Mouse (Mus musculus): Measurements from ENCODE around the gene Nr0b2. TPM values are rescaled to one million over a fixed set of nuclear protein-coding genes. Genes with fewer than 3 reads are reported as not detected.

Gene Nr0b2
- polyA plus RNA-seq, 1 experiment from 2014 or later = not detected

GRCm38 (mm10) chr4:133552029-133552428 lies 1.1 kb upstream of the Nr0b2 start:
- WGBS = 100% methylated on average over 1 of the region's 1 CpGs
- Histone ChIP-seq H3K9me3 (ENCODE audit: control insufficient read depth, low read length) (no peaks in the 10 kb centered on the region), H3K4me1 (ENCODE audit: control insufficient read depth, insufficient read depth, low read length) (no peaks in the 10 kb centered on the region), H3K27ac (replicated peaks; ENCODE audit: low read depth, low read length) (no peak overlapping the region), H3K4me3 (ENCODE audit: low read depth, low read length) (no peak overlapping the region), H3K27me3 (replicated peaks; ENCODE audit: control insufficient read depth, insufficient read depth, low read length) (no peaks in the 10 kb centered on the region), H3K36me3 (ENCODE audit: control insufficient read depth, insufficient read depth, low read length) (no peaks in the 10 kb centered on the region), H3K4me2 (ENCODE audit: low read depth, low read length) (no peak overlapping the region), H3K9ac (ENCODE audit: low read depth, low read length) (no peak overlapping the region)
- DNase-seq (ENCODE audit: low spot score) = no peak
- ATAC-seq (ENCODE audit: low read depth) = no peak

GRCm38 (mm10) chr4:133553448-133554330 lies 513 bp downstream of the Nr0b2 start:
- Histone ChIP-seq H3K4me2 (ENCODE audit: low read depth, low read length) (no peak overlapping the region), H3K9me3 (ENCODE audit: control insufficient read depth, low read length) (no peaks in the 10 kb centered on the region), H3K4me1 (ENCODE audit: control insufficient read depth, insufficient read depth, low read length) (no peaks in the 10 kb centered on the region), H3K36me3 (ENCODE audit: control insufficient read depth, insufficient read depth, low read length) (no peaks in the 10 kb centered on the region), H3K27me3 (replicated peaks; ENCODE audit: control insufficient read depth, insufficient read depth, low read length) (no peaks in the 10 kb centered on the region), H3K4me3 (ENCODE audit: low read depth, low read length) (no peak overlapping the region), H3K27ac (replicated peaks; ENCODE audit: low read depth, low read length) (no peak overlapping the region), H3K9ac (ENCODE audit: low read depth, low read length) (no peak overlapping the region)
- DNase-seq (ENCODE audit: low spot score) (no peak), ATAC-seq (ENCODE audit: low read depth) (no peak)
- 74% methylated on average over 19 of the region's 19 CpGs for WGBS

- DNase-seq (ENCODE audit: low spot score) (no peak), ATAC-seq (ENCODE audit: low read depth) (no peak)
- no peak overlapping the region for H3K9ac ChIP-seq (ENCODE audit: low read depth, low read length)
- H3K36me3 ChIP-seq (ENCODE audit: control insufficient read depth, insufficient read depth, low read length) = no peaks in the 10 kb centered on the region
- no peaks in the 10 kb centered on the region for H3K9me3 ChIP-seq (ENCODE audit: control insufficient read depth, low read length)
- no peaks in the 10 kb centered on the region for H3K4me1 ChIP-seq (ENCODE audit: control insufficient read depth, insufficient read depth, low read length)
- no peak overlapping the region for H3K4me3 ChIP-seq (ENCODE audit: low read depth, low read length)
- WGBS = 30% methylated on average over 10 of the region's 10 CpGs
- H3K27ac ChIP-seq (replicated peaks; ENCODE audit: low read depth, low read length) = no peak overlapping the region
- H3K27me3 ChIP-seq (replicated peaks; ENCODE audit: control insufficient read depth, insufficient read depth, low read length) = no peaks in the 10 kb centered on the region
- no peak overlapping the region for H3K4me2 ChIP-seq (ENCODE audit: low read depth, low read length)
These were observed 4.0 kb downstream of the Nr0b2 start for GRCm38 (mm10) chr4:133557041-133557717.

GRCm38 (mm10) chr4:133559846-133560245 lies 6.7 kb downstream of the Nr0b2 start:
- Histone ChIP-seq H3K27me3 (replicated peaks; ENCODE audit: control insufficient read depth, insufficient read depth, low read length) (no peaks in the 10 kb centered on the region), H3K9me3 (ENCODE audit: control insufficient read depth, low read length) (no peaks in the 10 kb centered on the region), H3K4me2 (ENCODE audit: low read depth, low read length) (no peak overlapping the region), H3K36me3 (ENCODE audit: control insufficient read depth, insufficient read depth, low read length) (no peaks in the 10 kb centered on the region), H3K27ac (replicated peaks; ENCODE audit: low read depth, low read length) (no peak overlapping the region), H3K9ac (ENCODE audit: low read depth, low read length) (no peak overlapping the region), H3K4me3 (ENCODE audit: low read depth, low read length) (no peak overlapping the region), H3K4me1 (ENCODE audit: control insufficient read depth, insufficient read depth, low read length) (no peaks in the 10 kb centered on the region)
- no peak for ATAC-seq (ENCODE audit: low read depth)
- 60% methylated on average over 4 of the region's 4 CpGs for WGBS
- DNase-seq (ENCODE audit: low spot score) = no peak

GRCm38 (mm10) chr4:133561622-133562021 lies 8.4 kb downstream of the Nr0b2 start:
- Histone ChIP-seq H3K27me3 (replicated peaks; ENCODE audit: control insufficient read depth, insufficient read depth, low read length) (no peaks in the 10 kb centered on the region), H3K9me3 (ENCODE audit: control insufficient read depth, low read length) (no peaks in the 10 kb centered on the region), H3K9ac (ENCODE audit: low read depth, low read length) (no peak overlapping the region), H3K27ac (replicated peaks; ENCODE audit: low read depth, low read length) (no peak overlapping the region), H3K4me3 (ENCODE audit: low read depth, low read length) (no peak overlapping the region), H3K36me3 (ENCODE audit: control insufficient read depth, insufficient read depth, low read length) (no peaks in the 10 kb centered on the region), H3K4me2 (ENCODE audit: low read depth, low read length) (no peak overlapping the region), H3K4me1 (ENCODE audit: control insufficient read depth, insufficient read depth, low read length) (no peaks in the 10 kb centered on the region)
- ATAC-seq (ENCODE audit: low read depth) (no peak), DNase-seq (ENCODE audit: low spot score) (no peak)
- WGBS = 62% methylated on average over 4 of the region's 4 CpGs

- Histone ChIP-seq H3K27me3 (replicated peaks; ENCODE audit: control insufficient read depth, insufficient read depth, low read length) (no peaks in the 10 kb centered on the region), H3K4me1 (ENCODE audit: control insufficient read depth, insufficient read depth, low read length) (no peaks in the 10 kb centered on the region), H3K4me3 (ENCODE audit: low read depth, low read length) (no peak overlapping the region), H3K9ac (ENCODE audit: low read depth, low read length) (no peak overlapping the region), H3K9me3 (ENCODE audit: control insufficient read depth, low read length) (no peaks in the 10 kb centered on the region), H3K4me2 (ENCODE audit: low read depth, low read length) (no peak overlapping the region), H3K27ac (replicated peaks; ENCODE audit: low read depth, low read length) (no peak overlapping the region), H3K36me3 (ENCODE audit: control insufficient read depth, insufficient read depth, low read length) (no peaks in the 10 kb centered on the region)
- 71% methylated on average over 11 of the region's 11 CpGs for WGBS
- DNase-seq (ENCODE audit: low spot score) = no peak
- ATAC-seq (ENCODE audit: low read depth) = no peak
These were observed 10.0 kb downstream of the Nr0b2 start for GRCm38 (mm10) chr4:133563123-133563571.

GRCm38 (mm10) chr4:133567251-133567650 lies 14.1 kb downstream of the Nr0b2 start:
- DNase-seq (ENCODE audit: low spot score) = no peak

GRCm38 (mm10) chr4:133569291-133570065 lies 16.3 kb downstream of the Nr0b2 start:
- ATAC-seq (ENCODE audit: low read depth) (no peak), DNase-seq (ENCODE audit: low spot score) (no peak)
- Histone ChIP-seq H3K36me3 (ENCODE audit: control insufficient read depth, insufficient read depth, low read length) (no peaks in the 10 kb centered on the region), H3K4me1 (ENCODE audit: control insufficient read depth, insufficient read depth, low read length) (no peaks in the 10 kb centered on the region), H3K27ac (replicated peaks; ENCODE audit: low read depth, low read length) (no peak overlapping the region), H3K27me3 (replicated peaks; ENCODE audit: control insufficient read depth, insufficient read depth, low read length) (no peaks in the 10 kb centered on the region), H3K4me3 (ENCODE audit: low read depth, low read length) (no peak overlapping the region), H3K9ac (ENCODE audit: low read depth, low read length) (no peak overlapping the region), H3K9me3 (ENCODE audit: control insufficient read depth, low read length) (no peaks in the 10 kb centered on the region), H3K4me2 (ENCODE audit: low read depth, low read length) (no peak overlapping the region)
- WGBS = 75% methylated on average over 10 of the region's 10 CpGs

More at GRCm38 (mm10) chr4:133567251-133567650, 14.1 kb downstream of the Nr0b2 start:
- Histone ChIP-seq H3K4me2 (ENCODE audit: low read depth, low read length) (no peak overlapping the region), H3K9me3 (ENCODE audit: control insufficient read depth, low read length) (no peaks in the 10 kb centered on the region), H3K4me1 (ENCODE audit: control insufficient read depth, insufficient read depth, low read length) (no peaks in the 10 kb centered on the region), H3K9ac (ENCODE audit: low read depth, low read length) (no peak overlapping the region), H3K36me3 (ENCODE audit: control insufficient read depth, insufficient read depth, low read length) (no peaks in the 10 kb centered on the region), H3K27ac (replicated peaks; ENCODE audit: low read depth, low read length) (no peak overlapping the region), H3K27me3 (replicated peaks; ENCODE audit: control insufficient read depth, insufficient read depth, low read length) (no peaks in the 10 kb centered on the region), H3K4me3 (ENCODE audit: low read depth, low read length) (no peak overlapping the region)
- ATAC-seq (ENCODE audit: low read depth) = no peak
- 32% methylated on average over 8 of the region's 8 CpGs for WGBS

Data from embryonic facial prominence, embryonic 14.5 days (tissue).